Mouse (Mus musculus): ENCODE measurements at regions not wholly inside any gene's neighbourhood (a gene's known extent, or its start where the extent isn't known, plus 50 kb on each side); places are given as distances from the start of the nearest gene placed in this dataset.
"Not testable (repeated sequence)": the region's sequence is repeated elsewhere in the genome, so short reads cannot be mapped to it uniquely, and the experiment has no call there.

DNA sequence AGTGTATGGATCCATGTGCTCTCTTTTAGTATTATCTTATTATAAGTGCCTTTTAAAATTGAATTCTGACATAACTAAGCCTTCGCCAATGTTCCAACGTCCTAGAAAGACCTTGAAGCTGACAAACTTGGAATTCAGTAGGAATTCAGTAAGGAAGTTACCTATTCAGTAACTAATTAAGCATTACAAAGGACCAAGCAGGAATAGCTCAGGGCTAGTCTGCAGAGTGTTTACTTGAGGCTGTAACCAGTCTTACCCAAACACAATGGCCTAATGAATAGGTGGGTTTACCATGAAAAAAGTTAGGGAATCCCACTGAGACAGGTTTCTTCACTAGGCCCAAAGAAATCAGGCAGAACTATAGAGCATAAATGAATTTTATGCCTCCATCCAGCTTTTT, 92.6 kb upstream of the Slc22a30 start:
- TF ChIP-seq CTCF, EP300 (IDR thresholded peaks at IDR 0.05; ENCODE audit: low read depth): not testable (repeated sequence)
